ENCODE assay signal across 26 mouse cellular contexts in genomic region chr17:32202972-32203371, GRCm38 (mm10). TPM values are rescaled to one million over a fixed set of nuclear protein-coding genes. Genes with fewer than 3 reads are reported as not detected.
DNase-seq lines count a peak whose midpoint lies in the region; TF ChIP-seq lines count a peak whose summit lies in the region.
"Had no signal": no experiment of that assay in that cellular context is flagged by ENCODE, and none has a peak within 500 bp of the region (broad histone marks: within the 10 kb centered on the region; RNA-seq: fewer than 3 reads in every experiment).

No protein-coding gene starts in this region.

- TF ChIP-seq POLR2A in CH12.LX (IDR thresholded peaks at IDR 0.05; ENCODE audit: low read depth, low read length) (no peak), MEL (IDR thresholded peaks at IDR 0.05; ENCODE audit: control insufficient read depth in 1 of 2, insufficient read depth in 1 of 2, low read depth in 1 of 2, low read length in 2 of 2, poor library complexity in 1 of 2) (no peak)

- no peak for TF ChIP-seq CTCF in CH12.LX (conservative IDR thresholded peaks at IDR 0.05 in 1 of 2, IDR thresholded peaks at IDR 0.05 in 1 of 2; ENCODE audit: low read depth in 2 of 2, low read length in 2 of 2)
- TF ChIP-seq CTCF in MEL (IDR thresholded peaks at IDR 0.05 in 2 of 3, conservative IDR thresholded peaks at IDR 0.05 in 1 of 3; ENCODE audit: control insufficient read depth in 1 of 3, insufficient read depth in 1 of 3, low read depth in 2 of 3, low read length in 3 of 3, poor library complexity in 1 of 3, severe bottlenecking in 1 of 3), result no peak

- H3K4me1 ChIP-seq in CH12.LX (ENCODE audit: control insufficient read depth in 1 of 2, insufficient read depth in 2 of 2) (no peaks in the 10 kb centered on the region), MEL (ENCODE audit: control insufficient read depth in 1 of 2, insufficient read depth in 2 of 2, low read length in 2 of 2) (no peaks in the 10 kb centered on the region)
- H3K4me1 ChIP-seq: forebrain, embryonic 10.5 days; forebrain, embryonic 12.5 days had no signal

- H3K27ac ChIP-seq in CH12.LX (ENCODE audit: insufficient read depth, low read depth), result no peak overlapping the region
- H3K27ac ChIP-seq in MEL (ENCODE audit: control insufficient read depth, low read depth, low read length), result no peak overlapping the region
- H3K27ac ChIP-seq: embryonic facial prominence, embryonic 13.5 days; embryonic facial prominence, embryonic 15.5 days; forebrain, embryonic 10.5 days; forebrain, embryonic 12.5 days had no signal

- TF ChIP-seq EP300 in CH12.LX (IDR thresholded peaks at IDR 0.05; ENCODE audit: low read length), result no peak
- no peak for TF ChIP-seq EP300 in MEL (IDR thresholded peaks at IDR 0.05; ENCODE audit: low read depth in 1 of 2, low read length in 2 of 2)

- H3K9ac ChIP-seq in CH12.LX (ENCODE audit: insufficient read depth, low read depth) (no peak overlapping the region), MEL (ENCODE audit: control insufficient read depth, low read depth, low read length, poor library complexity, severe bottlenecking) (no peak overlapping the region)
- H3K9ac ChIP-seq: embryonic facial prominence, embryonic 13.5 days; embryonic facial prominence, embryonic 15.5 days; forebrain, embryonic 12.5 days had no signal

- dilution Hi-C loops in CH12.LX (cut with MboI; ENCODE audit: extremely low pct_ligation_motif_present, extremely low pct_unique_long_range_greater_than_20kb, low sequenced_read_pairs), result no loop called here

- H3K9me3 ChIP-seq in CH12.LX (replicated peaks; ENCODE audit: low read length) (no peaks in the 10 kb centered on the region), MEL (replicated peaks; ENCODE audit: insufficient read depth, low read length) (no peaks in the 10 kb centered on the region)
- H3K9me3 ChIP-seq: embryonic facial prominence, embryonic 13.5 days; embryonic facial prominence, embryonic 15.5 days; forebrain, embryonic 10.5 days; forebrain, embryonic 12.5 days; G1E had no signal

- no peak overlapping the region for H3K4me2 ChIP-seq in CH12.LX (ENCODE audit: insufficient read depth, low read depth, poor library complexity, severe bottlenecking)
- H3K4me2 ChIP-seq: embryonic facial prominence, embryonic 13.5 days; embryonic facial prominence, embryonic 15.5 days; forebrain, embryonic 12.5 days had no signal

- H3K36me3 ChIP-seq in CH12.LX (replicated peaks in 1 of 2; ENCODE audit: control insufficient read depth in 1 of 2, insufficient read depth in 1 of 2, low read length in 1 of 2) (peaks cover 90 to 99% of the 10 kb centered on the region in 2 experiments), MEL (ENCODE audit: control insufficient read depth in 1 of 2, insufficient read depth in 2 of 2, low read length in 2 of 2) (peaks cover 0 to 21% of the 10 kb centered on the region in 2 experiments; a peak in 2 of 4 replicates)

- TF ChIP-seq RAD21 in CH12.LX (IDR thresholded peaks at IDR 0.05; ENCODE audit: low read depth, low read length) (no peak), MEL (IDR thresholded peaks at IDR 0.05; ENCODE audit: low read depth, low read length) (no peak)

- H3K27me3 ChIP-seq in CH12.LX (replicated peaks) (no peaks in the 10 kb centered on the region), MEL (ENCODE audit: control insufficient read depth in 1 of 2, insufficient read depth in 2 of 2, low read length in 2 of 2) (no peaks in the 10 kb centered on the region)
- H3K27me3 ChIP-seq: embryonic facial prominence, embryonic 13.5 days; embryonic facial prominence, embryonic 15.5 days; forebrain, embryonic 12.5 days; Patski had no signal

- DNase-seq in CH12.LX (ENCODE audit: extremely low read depth) (no peak), MEL (ENCODE audit: low read depth, low spot score) (no peak)
- DNase-seq in heart, postnatal 25 days (ENCODE audit: low spot score), result no peak
- DNase-seq in layer of hippocampus, postnatal 25 days (ENCODE audit: extremely low spot score in 1 of 2, low spot score in 1 of 2), result no peak
- DNase-seq in thymus, postnatal 36 days, result no peak
- DNase-seq: adrenal gland, adult 8-10 months; adrenal gland, postnatal 14 days; adrenal gland, postnatal 36 days; B cell, adult 2 months; cerebellum, adult 11-12 months; cerebellum, adult 2 months; cerebellum, adult 9-10 months; cerebellum, postnatal 25 days; embryo, embryonic 11 days had no signal

- H3K4me3 ChIP-seq in CH12.LX (replicated peaks in 1 of 3; ENCODE audit: low read depth in 2 of 3, low read length in 2 of 3, poor library complexity in 1 of 3) (no peak overlapping the region), MEL (ENCODE audit: control insufficient read depth in 1 of 2, insufficient read depth in 1 of 2, low read depth in 2 of 2, low read length in 2 of 2) (no peak overlapping the region)
- H3K4me3 ChIP-seq: embryonic facial prominence, embryonic 13.5 days; embryonic facial prominence, embryonic 15.5 days; erythroblast, embryonic 14.5 days; forebrain, embryonic 10.5 days; forebrain, embryonic 12.5 days had no signal

- in situ Hi-C loops in CH12.LX (cut with MboI; ENCODE audit: low pct_ligation_motif_present, low pct_unique_long_range_greater_than_20kb, low sequenced_read_pairs), result loop anchor here (10.0 kb wide), 1 partner anchor 58 kb away; no protein-coding TSS in a partner anchor

- intact Hi-C loops in heart, postnatal 25 days (cut with DNase I), result loop anchor here (10.0 kb wide), 1 partner anchor 518 kb away; no protein-coding TSS in a partner anchor

- H3K79me2 ChIP-seq in CH12.LX (replicated peaks; ENCODE audit: control insufficient read depth, extremely low read depth, insufficient read depth, poor library complexity, severe bottlenecking) (no peaks in the 10 kb centered on the region), MEL (ENCODE audit: control insufficient read depth, insufficient read depth, low read length, poor library complexity) (no peaks in the 10 kb centered on the region)

TF ChIP-seq in CH12.LX, 34 proteins besides CTCF, POLR2A, EP300 and RAD21:
- TF ChIP-seq MAFK (IDR thresholded peaks at IDR 0.05; ENCODE audit: insufficient replicate concordance, low read length), result peak; percentile 74
- TF ChIP-seq RCOR1 (conservative IDR thresholded peaks at IDR 0.05; ENCODE audit: low read depth, low read length), result no peak

TF ChIP-seq in MEL, 35 proteins besides CTCF, POLR2A, EP300 and RAD21:
- peak; percentile 68; the same call in 1 of the 2 replicates for TF ChIP-seq MAFK (IDR thresholded peaks at IDR 0.05; ENCODE audit: borderline replicate concordance, low read depth, low read length)
- TF ChIP-seq SIN3A (IDR thresholded peaks at IDR 0.05; ENCODE audit: low read length), result no peak
- TF ChIP-seq GABPA (IDR thresholded peaks at IDR 0.05; ENCODE audit: low read depth, low read length), result no peak
- TF ChIP-seq UBTF (IDR thresholded peaks at IDR 0.05; ENCODE audit: borderline replicate concordance, insufficient read depth, low read depth, low read length), result no peak
TF ChIP-seq in MEL: peak in this region for 1.

RNA-seq across cellular contexts. Expression of gene Ephx3, which starts 13.6 kb away (rescaled TPM):
- 0.21 and 0.30 TPM in 2 replicates for total RNA-seq in CH12.LX (2012; rRNA removed)
- total RNA-seq in CH12.LX (2014; rRNA removed), result 0.31 TPM in 1 of 2 replicates, not detected in the other
- polyA plus RNA-seq in CH12.LX (2012; ENCODE audit: insufficient read length, low read depth), result 0.20 and 0.24 TPM in 2 replicates
- 0.07 and 0.08 TPM in 2 replicates for total RNA-seq in MEL (2012; rRNA removed)
- polyA plus RNA-seq in MEL (2012; ENCODE audit: insufficient read depth in 1 of 2, insufficient read length in 2 of 2, low read depth in 1 of 2, low replicate concordance in 2 of 2, missing spikeins in 1 of 2), result not detected
- 1 to 10 TPM; 1.3 TPM for total RNA-seq in heart, postnatal 25 days (2021)
- under 1 TPM; 0.49 to 0.75 TPM for total RNA-seq in layer of hippocampus, postnatal 25 days (2021)
- total RNA-seq: common myeloid progenitor, adult 5-6 weeks had no signal
- polyA plus RNA-seq: activated CD4-positive, CD25-positive, alpha-beta regulatory T cell, adult 4 months; embryonic facial prominence, embryonic 11.5 days; erythroblast, embryonic 14.5 days; forebrain, embryonic 12.5 days; forebrain, embryonic 14.5 days; forebrain, embryonic 16.5 days had no signal

RNA-seq across cellular contexts. Expression of gene Notch3, which starts 36.3 kb away (rescaled TPM):
- total RNA-seq in CH12.LX (2012; rRNA removed), result 0.08 and 0.17 TPM in 2 replicates
- not detected in 2 replicates for total RNA-seq in CH12.LX (2014; rRNA removed)
- polyA plus RNA-seq in CH12.LX (2012; ENCODE audit: insufficient read length, low read depth), result not detected in 2 replicates
- 0.07 and 0.08 TPM in 2 replicates for total RNA-seq in MEL (2012; rRNA removed)
- polyA plus RNA-seq in MEL (2012; ENCODE audit: insufficient read depth in 1 of 2, insufficient read length in 2 of 2, low read depth in 1 of 2, low replicate concordance in 2 of 2, missing spikeins in 1 of 2), result under 1 TPM in 1 of 2 experiments, not detected in 1; 0.50 TPM
- 10 to 100 TPM; 23.4 to 31.1 TPM for total RNA-seq in heart, postnatal 25 days (2021)
- 10 to 100 TPM in 1 of 2 experiments, 1 to 10 TPM in 1; 7.0 to 10.3 TPM for total RNA-seq in layer of hippocampus, postnatal 25 days (2021)
- polyA plus RNA-seq: activated CD4-positive, CD25-positive, alpha-beta regulatory T cell, adult 4 months; erythroblast, embryonic 14.5 days had no signal

Comparison
In these comparisons a context has a peak if more than half of its experiments do, and no peak if none do; other contexts are left out.
1. Of the 35 proteins assayed by ChIP-seq in both MEL and CH12.LX: peak only in MEL: none; only in CH12.LX: none; in both: MAFK; in neither: 34.